Mouse (Mus musculus): ENCODE measurements around the gene Unc93b1.

DNA sequence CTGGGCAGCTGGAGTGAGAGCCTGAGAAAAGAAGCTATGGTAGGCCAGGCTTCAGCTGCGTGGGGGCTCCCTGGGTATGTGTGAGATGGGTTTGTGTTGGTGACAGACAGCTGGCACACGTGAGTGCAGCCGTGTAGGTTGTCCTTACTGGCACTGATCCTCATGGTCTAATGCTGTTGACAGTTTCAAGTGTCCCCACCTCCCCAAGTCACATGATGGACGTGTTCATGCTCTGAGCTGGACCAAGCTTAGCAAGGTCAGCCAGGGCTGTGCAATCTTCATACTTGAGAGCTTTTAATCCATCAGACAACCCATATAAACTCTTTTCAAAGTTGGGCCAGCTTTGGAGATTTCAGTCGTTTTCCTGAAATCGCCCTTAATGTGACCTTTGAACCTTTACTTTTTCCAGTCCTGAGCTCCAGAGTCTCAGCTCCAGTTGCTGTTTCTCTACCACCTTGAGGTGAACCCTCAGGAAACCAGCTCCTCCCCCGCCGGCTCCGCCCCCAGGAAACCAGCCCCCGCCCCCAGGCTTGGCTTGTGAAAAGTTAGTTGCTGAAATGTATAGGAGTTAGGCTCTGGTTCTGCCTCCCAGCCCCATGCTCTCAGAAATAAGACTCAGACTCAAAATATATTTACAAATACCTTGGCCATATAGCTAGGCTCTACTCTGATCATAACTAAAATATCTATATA, 11.0 kb downstream of the Unc93b1 start:
- no peak for TF ChIP-seq CTCF (IDR thresholded peaks at IDR 0.05; ENCODE audit: borderline replicate concordance, insufficient read depth, low read depth, low read length)
- TF ChIP-seq POLR2A (IDR thresholded peaks at IDR 0.05; ENCODE audit: borderline replicate concordance, insufficient read depth, low read length), result no peak
